In genomic region chr3:155485487-155485886, GRCm38 (mm10) we compare ENCODE assay signal across 24 mouse cellular contexts.
A peak's percentile ranks its signal among the peaks of the same experiment; 100 is the strongest.
DNase-seq lines count a peak whose midpoint lies in the region; ATAC-seq lines count a peak whose summit lies in the region.
"Had no signal": no experiment of that assay in that cellular context is flagged by ENCODE, and none has a peak within 500 bp of the region (broad histone marks: within the 10 kb centered on the region; RNA-seq: fewer than 3 reads in every experiment).

No protein-coding gene starts in this region.

- no peak for DNase-seq in midbrain, embryonic 11.5 days (ENCODE audit: low spot score, missing footprints)
- peak; percentile 8 for DNase-seq in retina, postnatal 1 day
- no peak for DNase-seq in retina, embryonic 14.5 days (ENCODE audit: low spot score)
- DNase-seq in thymus, adult 18-20 months, result no peak
- DNase-seq: adrenal gland, adult 8-10 months; adrenal gland, postnatal 25 days; cerebellum, adult 18-20 months; cerebellum, adult 9-10 months; cerebellum, postnatal 14 days; gastrocnemius, postnatal 10 days; gastrocnemius, postnatal 36 days; heart, adult 2 months; heart, postnatal 36 days had no signal

- H3K9ac ChIP-seq in midbrain, embryonic 13.5 days (replicated peaks), result no peak overlapping the region
- no peak overlapping the region for H3K9ac ChIP-seq in midbrain, embryonic 11.5 days (ENCODE audit: low read length)
- no peak overlapping the region for H3K9ac ChIP-seq in hindbrain, embryonic 16.5 days (ENCODE audit: low read depth, low read length)
- H3K9ac ChIP-seq: forebrain, embryonic 13.5 days; heart, embryonic 13.5 days; hindbrain, embryonic 15.5 days had no signal

- H3K27ac ChIP-seq in midbrain, embryonic 13.5 days, result no peak overlapping the region
- no peak overlapping the region for H3K27ac ChIP-seq in midbrain, embryonic 11.5 days (ENCODE audit: low read depth, low read length)
- H3K27ac ChIP-seq in hindbrain, embryonic 16.5 days (ENCODE audit: low read depth, low read length), result no peak overlapping the region
- H3K27ac ChIP-seq: forebrain, embryonic 10.5 days; forebrain, embryonic 13.5 days; heart, adult 2 months; heart, embryonic 10.5 days; heart, embryonic 13.5 days; hindbrain, embryonic 15.5 days had no signal

- H3K27me3 ChIP-seq in midbrain, embryonic 13.5 days, result no peaks in the 10 kb centered on the region
- no peaks in the 10 kb centered on the region for H3K27me3 ChIP-seq in midbrain, embryonic 11.5 days (ENCODE audit: control insufficient read depth, insufficient read depth, low read length)
- H3K27me3 ChIP-seq in hindbrain, embryonic 16.5 days (replicated peaks; ENCODE audit: control insufficient read depth, insufficient read depth, low read length), result no peaks in the 10 kb centered on the region
- H3K27me3 ChIP-seq: forebrain, embryonic 13.5 days; heart, embryonic 13.5 days; hindbrain, embryonic 15.5 days had no signal

- 62% methylated on average over 2 of the region's 2 CpGs for WGBS in midbrain, embryonic 13.5 days
- 83% methylated on average over 2 of the region's 2 CpGs for WGBS in midbrain, embryonic 11.5 days
- WGBS in hindbrain, embryonic 16.5 days, result 31% methylated on average over 2 of the region's 2 CpGs

- no peak overlapping the region for H3K4me2 ChIP-seq in midbrain, embryonic 13.5 days (replicated peaks)
- H3K4me2 ChIP-seq in midbrain, embryonic 11.5 days, result no peak overlapping the region
- no peak overlapping the region for H3K4me2 ChIP-seq in hindbrain, embryonic 16.5 days (ENCODE audit: low read length)
- H3K4me2 ChIP-seq: forebrain, embryonic 13.5 days; heart, embryonic 13.5 days; hindbrain, embryonic 15.5 days had no signal

- no peak overlapping the region for H3K4me3 ChIP-seq in midbrain, embryonic 13.5 days (replicated peaks)
- H3K4me3 ChIP-seq in midbrain, embryonic 11.5 days (ENCODE audit: low read depth, low read length), result no peak overlapping the region
- no peak overlapping the region for H3K4me3 ChIP-seq in hindbrain, embryonic 16.5 days (ENCODE audit: low read length)
- H3K4me3 ChIP-seq: forebrain, embryonic 10.5 days; forebrain, embryonic 13.5 days; heart, adult 2 months; heart, embryonic 10.5 days; heart, embryonic 13.5 days; hindbrain, embryonic 15.5 days had no signal

- H3K9me3 ChIP-seq in midbrain, embryonic 13.5 days, result no peaks in the 10 kb centered on the region
- no peaks in the 10 kb centered on the region for H3K9me3 ChIP-seq in midbrain, embryonic 11.5 days (ENCODE audit: control insufficient read depth, low read length)
- no peaks in the 10 kb centered on the region for H3K9me3 ChIP-seq in hindbrain, embryonic 16.5 days (ENCODE audit: control insufficient read depth, low read length)
- H3K9me3 ChIP-seq: forebrain, embryonic 10.5 days; forebrain, embryonic 13.5 days; heart, embryonic 10.5 days; heart, embryonic 13.5 days; hindbrain, embryonic 15.5 days had no signal

- H3K4me1 ChIP-seq in midbrain, embryonic 13.5 days (replicated peaks), result 0 out of 2 replicates have a peak, but pooled peaks cover 6% of the 10 kb centered on the region
- H3K4me1 ChIP-seq in midbrain, embryonic 11.5 days (ENCODE audit: control insufficient read depth, insufficient read depth, low read length), result no peaks in the 10 kb centered on the region
- H3K4me1 ChIP-seq in hindbrain, embryonic 16.5 days (ENCODE audit: control insufficient read depth, insufficient read depth, low read depth, low read length), result no peaks in the 10 kb centered on the region; the same call in 1 of the 2 replicates
- H3K4me1 ChIP-seq: forebrain, embryonic 10.5 days; forebrain, embryonic 13.5 days; heart, embryonic 10.5 days; heart, embryonic 13.5 days had no signal

- ATAC-seq in midbrain, embryonic 13.5 days, result 0 out of 2 replicates have a peak, but pooled peaks have one; percentile 63
- no peak for ATAC-seq in midbrain, embryonic 11.5 days (ENCODE audit: low FRiP score)
- peak; percentile 40; the same call in 1 of the 2 replicates for ATAC-seq in hindbrain, embryonic 16.5 days
- ATAC-seq: CD4-positive, CD25-positive, alpha-beta regulatory T cell, adult 4 months; forebrain, embryonic 13.5 days; forebrain, embryonic 16.5 days; inflammation-experienced regulatory T-cells, adult 6 months; intestine, embryonic 16.5 days had no signal

- no peaks in the 10 kb centered on the region for H3K36me3 ChIP-seq in midbrain, embryonic 13.5 days
- no peaks in the 10 kb centered on the region for H3K36me3 ChIP-seq in midbrain, embryonic 11.5 days (ENCODE audit: control insufficient read depth, insufficient read depth, low read length)
- no peaks in the 10 kb centered on the region for H3K36me3 ChIP-seq in hindbrain, embryonic 16.5 days (ENCODE audit: control insufficient read depth, insufficient read depth, low read length)
- H3K36me3 ChIP-seq: forebrain, embryonic 10.5 days; heart, embryonic 10.5 days; heart, embryonic 13.5 days; hindbrain, embryonic 15.5 days had no signal
